Mouse (Mus musculus): ENCODE measurements at regions not wholly inside any gene's neighbourhood (a gene's known extent, or its start where the extent isn't known, plus 50 kb on each side); places are given as distances from the start of the nearest gene placed in this dataset.

GRCm38 (mm10) chr19:45310291-45310881, 53.1 kb upstream of the Btrc start:
- TF ChIP-seq POLR2A (IDR thresholded peaks at IDR 0.05; ENCODE audit: insufficient read depth, low read depth, low read length): no peak
- TF ChIP-seq EP300 (IDR thresholded peaks at IDR 0.05; ENCODE audit: insufficient read depth, low read depth, low read length): no peak
- TF ChIP-seq CTCF (IDR thresholded peaks at IDR 0.05): no peak
- Histone ChIP-seq H3K36me3 (ENCODE audit: control insufficient read depth, insufficient read depth, low read length) (no peaks in the 10 kb centered on the region), H3K4me1 (ENCODE audit: control insufficient read depth, insufficient read depth, low read length) (peaks cover 3% of the 10 kb centered on the region; the same call in 1 of the 2 replicates), H3K27me3 (ENCODE audit: control insufficient read depth, insufficient read depth, low read length) (no peaks in the 10 kb centered on the region), H3K4me3 (peak overlapping the region; percentile 36; the same call in 1 of the 2 replicates), H3K79me2 (replicated peaks; ENCODE audit: control insufficient read depth, insufficient read depth, low read length) (no peaks in the 10 kb centered on the region), H3K9ac (ENCODE audit: low read depth, low read length) (no peak overlapping the region), H3K27ac (no peak overlapping the region)
- DNase-seq: no peak
- intact Hi-C loops (cut with DNase I): no loop called here
- 42% methylated on average over 5 of the region's 5 CpGs for WGBS

GRCm38 (mm10) chr19:45310944-45311603, 52.5 kb upstream of the Btrc start:
- WGBS: 20% methylated on average over 15 of the region's 15 CpGs
- 0 out of 2 replicates have a peak overlapping the region, but pooled peaks have one; percentile 36 for H3K9ac ChIP-seq (ENCODE audit: low read depth, low read length)
- DNase-seq: peak; percentile 82 to 83
- H3K27ac ChIP-seq: no peak overlapping the region
- intact Hi-C loops (cut with DNase I): no loop called here
- H3K4me3 ChIP-seq: peak overlapping the region; percentile 36; the same call in 1 of the 2 replicates
- TF ChIP-seq CTCF (IDR thresholded peaks at IDR 0.05) (no peak), POLR2A (IDR thresholded peaks at IDR 0.05; ENCODE audit: insufficient read depth, low read depth, low read length) (no peak), EP300 (IDR thresholded peaks at IDR 0.05; ENCODE audit: insufficient read depth, low read depth, low read length) (no peak)
- H3K27me3 ChIP-seq (ENCODE audit: control insufficient read depth, insufficient read depth, low read length): no peaks in the 10 kb centered on the region
- H3K79me2 ChIP-seq (replicated peaks; ENCODE audit: control insufficient read depth, insufficient read depth, low read length): no peaks in the 10 kb centered on the region
- H3K36me3 ChIP-seq (ENCODE audit: control insufficient read depth, insufficient read depth, low read length): no peaks in the 10 kb centered on the region
- peaks cover 3% of the 10 kb centered on the region; the same call in 1 of the 2 replicates for H3K4me1 ChIP-seq (ENCODE audit: control insufficient read depth, insufficient read depth, low read length)

- H3K4me3 ChIP-seq: no peak overlapping the region
- no peaks in the 10 kb centered on the region for H3K27me3 ChIP-seq (ENCODE audit: control insufficient read depth, insufficient read depth, low read length)
- TF ChIP-seq EP300 (IDR thresholded peaks at IDR 0.05; ENCODE audit: insufficient read depth, low read depth, low read length) (no peak), CTCF (IDR thresholded peaks at IDR 0.05) (no peak)
- no peaks in the 10 kb centered on the region for H3K79me2 ChIP-seq (replicated peaks; ENCODE audit: control insufficient read depth, insufficient read depth, low read length)
- intact Hi-C loops (cut with DNase I): no loop called here
- H3K36me3 ChIP-seq (ENCODE audit: control insufficient read depth, insufficient read depth, low read length): no peaks in the 10 kb centered on the region
- peaks cover 3% of the 10 kb centered on the region; the same call in 1 of the 2 replicates for H3K4me1 ChIP-seq (ENCODE audit: control insufficient read depth, insufficient read depth, low read length)
- WGBS: 88% methylated on average over 19 of the region's 19 CpGs
- no peak overlapping the region for H3K27ac ChIP-seq
- H3K9ac ChIP-seq (ENCODE audit: low read depth, low read length): no peak overlapping the region
- DNase-seq: no peak
These were observed 51.5 kb upstream of the Btrc start for GRCm38 (mm10) chr19:45311831-45312537.

GRCm38 (mm10) chr19:45312713-45313365, 50.7 kb upstream of the Btrc start:
- DNase-seq: no peak
- H3K79me2 ChIP-seq (replicated peaks; ENCODE audit: control insufficient read depth, insufficient read depth, low read length): no peaks in the 10 kb centered on the region
- H3K27ac ChIP-seq: no peak overlapping the region
- no peak for TF ChIP-seq EP300 (IDR thresholded peaks at IDR 0.05; ENCODE audit: insufficient read depth, low read depth, low read length)
- no peak for TF ChIP-seq CTCF (IDR thresholded peaks at IDR 0.05)
- TF ChIP-seq POLR2A (IDR thresholded peaks at IDR 0.05; ENCODE audit: insufficient read depth, low read depth, low read length): no peak
- H3K4me3 ChIP-seq: no peak overlapping the region
- peaks cover under 1% of the 10 kb centered on the region; the same call in 1 of the 2 replicates for H3K4me1 ChIP-seq (ENCODE audit: control insufficient read depth, insufficient read depth, low read length)
- WGBS: 61% methylated on average over 6 of the region's 6 CpGs
- H3K27me3 ChIP-seq (ENCODE audit: control insufficient read depth, insufficient read depth, low read length): no peaks in the 10 kb centered on the region
- H3K9ac ChIP-seq (ENCODE audit: low read depth, low read length): no peak overlapping the region
- intact Hi-C loops (cut with DNase I): no loop called here
- H3K36me3 ChIP-seq (ENCODE audit: control insufficient read depth, insufficient read depth, low read length): no peaks in the 10 kb centered on the region

Data from heart, adult 2 months (tissue).